Mouse (Mus musculus): ENCODE data around the gene Cd247. TPM values are rescaled to one million over a fixed set of nuclear protein-coding genes. Genes with fewer than 3 reads are reported as not detected.
A peak's percentile ranks its signal among the peaks of the same experiment; 100 is the strongest.

The Cd247 gene
- polyA plus RNA-seq, 1 experiment from 2014 or later: 12.8 TPM

DNA sequence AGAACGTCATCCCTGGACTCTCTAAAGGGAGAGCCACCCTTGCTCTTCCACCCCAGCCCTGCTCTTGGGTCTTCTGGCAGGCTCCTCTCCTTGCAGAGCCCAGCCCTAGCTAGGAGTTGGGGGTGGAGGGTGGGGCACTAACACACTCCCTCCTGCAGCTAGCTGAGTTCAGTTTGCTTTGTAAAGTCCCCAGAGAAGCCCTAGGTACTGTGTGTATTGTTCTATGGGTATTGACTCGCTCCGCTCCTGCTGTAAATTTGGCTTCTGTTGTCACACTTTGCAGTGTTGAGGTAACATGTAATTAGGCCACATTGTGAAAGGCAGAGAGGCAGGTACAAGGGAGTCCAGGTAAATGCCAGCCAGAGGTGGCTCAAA is 72.7 kb downstream of the Cd247 start:
- no peak for ATAC-seq (replicated peaks; ENCODE audit: extremely low read depth, insufficient read depth, low FRiP score)
- no peaks in the 10 kb centered on the region; the same call in 1 of the 2 replicates for H3K4me1 ChIP-seq (ENCODE audit: control insufficient read depth, insufficient read depth, low read length)
- no peaks in the 10 kb centered on the region for H3K9me3 ChIP-seq (replicated peaks; ENCODE audit: control insufficient read depth, low read length)
- H3K4me3 ChIP-seq (ENCODE audit: low read length): no peak overlapping the region
- H3K36me3 ChIP-seq (ENCODE audit: control insufficient read depth, insufficient read depth): peaks cover 3% of the 10 kb centered on the region; the same call in 1 of the 2 replicates
- no peaks in the 10 kb centered on the region for H3K27me3 ChIP-seq (ENCODE audit: control insufficient read depth, insufficient read depth, low read length)
- no peak overlapping the region for H3K27ac ChIP-seq (ENCODE audit: low read length)
- no peak overlapping the region for H3K4me2 ChIP-seq (ENCODE audit: low read depth, low read length)
- no peak overlapping the region for H3K9ac ChIP-seq (ENCODE audit: low read length)
- 85% methylated on average over 3 of the region's 3 CpGs for WGBS

DNA sequence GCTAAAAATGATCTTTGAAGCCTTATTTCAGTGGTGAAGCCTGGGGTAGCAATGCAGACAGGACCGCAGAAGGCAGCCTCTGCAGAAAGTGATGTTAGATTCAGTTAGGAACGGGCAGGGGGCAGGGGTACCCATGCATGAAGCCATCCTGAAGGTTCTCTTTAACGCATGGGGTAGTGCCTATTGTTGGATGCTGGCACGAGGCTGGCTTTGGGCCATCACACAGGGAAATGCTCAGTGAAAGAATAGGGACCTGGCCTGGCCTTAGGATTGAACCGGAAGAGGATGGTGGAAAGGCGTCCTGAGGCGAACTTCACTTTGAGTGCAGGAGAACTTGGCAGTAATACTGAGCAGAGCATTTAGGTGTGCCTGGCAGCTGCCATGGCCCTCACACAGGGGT is 73.6 kb downstream of the Cd247 start:
- Histone ChIP-seq H3K27me3 (ENCODE audit: control insufficient read depth, insufficient read depth, low read length) (no peaks in the 10 kb centered on the region), H3K27ac (ENCODE audit: low read length) (no peak overlapping the region), H3K4me2 (ENCODE audit: low read depth, low read length) (no peak overlapping the region), H3K9me3 (replicated peaks; ENCODE audit: control insufficient read depth, low read length) (no peaks in the 10 kb centered on the region), H3K36me3 (ENCODE audit: control insufficient read depth, insufficient read depth) (peaks cover 3% of the 10 kb centered on the region; the same call in 1 of the 2 replicates), H3K9ac (ENCODE audit: low read length) (no peak overlapping the region), H3K4me3 (ENCODE audit: low read length) (no peak overlapping the region), H3K4me1 (ENCODE audit: control insufficient read depth, insufficient read depth, low read length) (no peaks in the 10 kb centered on the region; the same call in 1 of the 2 replicates)
- no peak for ATAC-seq (replicated peaks; ENCODE audit: extremely low read depth, insufficient read depth, low FRiP score)
- 77% methylated on average over 7 of the region's 7 CpGs for WGBS

DNA sequence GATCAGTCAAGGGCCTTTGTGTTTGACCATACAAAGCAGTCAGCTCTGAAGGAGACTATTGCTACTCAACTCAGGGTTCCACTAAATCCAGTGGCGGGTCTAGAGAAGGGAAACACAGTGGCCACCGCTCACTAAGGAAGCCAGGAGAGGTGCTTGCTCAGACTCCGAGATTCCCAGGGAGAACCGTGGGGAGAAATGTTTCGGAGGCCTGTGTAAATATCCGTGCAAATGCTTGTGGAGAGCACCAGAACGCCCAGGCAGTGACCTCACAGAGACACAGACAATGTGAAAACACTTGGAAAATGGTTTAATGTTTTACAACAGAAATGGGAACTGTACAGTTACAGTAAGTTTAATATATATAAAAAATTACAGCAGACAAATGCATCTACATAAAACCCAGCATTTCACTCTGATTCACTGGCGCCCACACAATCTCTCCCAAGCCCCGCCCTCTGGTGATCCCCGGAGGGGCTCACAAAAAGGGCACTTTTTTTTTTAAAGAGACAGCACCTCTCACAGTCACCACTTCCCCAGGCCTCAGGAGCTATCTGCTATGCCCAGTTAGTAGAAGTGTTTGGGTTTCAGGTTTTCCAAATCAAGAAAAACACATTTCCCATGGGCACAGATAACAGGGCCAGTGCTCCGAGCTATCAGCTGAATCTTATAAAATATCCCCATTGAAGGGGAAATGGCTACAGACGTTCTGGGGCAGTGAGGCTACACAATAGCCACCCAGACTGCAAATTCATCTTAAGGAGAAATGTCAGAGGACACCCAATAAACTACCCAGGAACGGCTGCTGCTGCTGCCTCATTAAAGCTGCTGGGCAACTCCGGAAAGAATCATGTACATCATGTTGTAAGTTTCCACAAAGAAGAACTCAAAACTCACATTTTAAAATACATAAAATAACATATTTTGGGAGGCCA is 76.6 kb downstream of the Cd247 start:
- Histone ChIP-seq H3K27ac (ENCODE audit: low read length) (0 out of 2 replicates have a peak overlapping the region, but pooled peaks have one; percentile 16), H3K9me3 (replicated peaks; ENCODE audit: control insufficient read depth, low read length) (no peaks in the 10 kb centered on the region), H3K4me2 (ENCODE audit: low read depth, low read length) (no peak overlapping the region), H3K36me3 (ENCODE audit: control insufficient read depth, insufficient read depth) (peaks cover 3% of the 10 kb centered on the region; the same call in 1 of the 2 replicates), H3K27me3 (ENCODE audit: control insufficient read depth, insufficient read depth, low read length) (no peaks in the 10 kb centered on the region), H3K4me1 (ENCODE audit: control insufficient read depth, insufficient read depth, low read length) (no peaks in the 10 kb centered on the region; the same call in 1 of the 2 replicates), H3K4me3 (ENCODE audit: low read length) (no peak overlapping the region), H3K9ac (ENCODE audit: low read length) (no peak overlapping the region)
- 48% methylated on average over 14 of the region's 14 CpGs for WGBS
- no peak for ATAC-seq (replicated peaks; ENCODE audit: extremely low read depth, insufficient read depth, low FRiP score)

DNA sequence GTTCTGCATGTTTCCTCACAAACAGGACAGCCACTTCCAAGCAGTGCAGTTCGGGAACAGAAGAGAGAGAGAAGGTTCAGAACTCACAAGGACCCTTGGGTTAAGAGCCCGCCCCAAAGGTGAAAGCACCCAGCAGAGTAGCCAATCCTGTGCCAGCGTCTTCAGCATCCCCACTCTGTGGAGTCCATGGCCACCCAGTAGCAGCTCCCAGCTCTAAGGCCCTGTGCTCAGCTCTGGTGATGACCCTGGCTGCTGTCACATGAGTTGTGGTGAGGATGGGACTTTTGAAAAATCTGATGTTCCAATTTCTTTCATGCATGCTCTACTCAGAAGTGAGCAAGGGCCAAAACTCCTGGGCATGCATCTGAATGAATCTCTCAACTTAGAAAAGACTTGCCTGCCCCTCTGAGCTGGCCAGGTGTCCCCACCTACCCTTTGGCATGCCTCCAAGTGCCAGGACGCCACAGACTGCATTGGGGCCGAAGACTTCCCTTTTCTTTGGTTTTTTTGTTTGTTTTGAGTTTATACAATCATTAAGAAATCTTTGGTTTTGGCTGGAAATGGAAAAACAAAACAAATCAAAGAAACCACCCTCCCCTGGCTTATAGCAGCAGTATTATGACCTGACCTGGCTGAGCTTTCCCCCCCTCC is 78.3 kb downstream of the Cd247 start:
- Histone ChIP-seq H3K4me3 (ENCODE audit: low read length) (no peak overlapping the region), H3K27me3 (ENCODE audit: control insufficient read depth, insufficient read depth, low read length) (no peaks in the 10 kb centered on the region), H3K36me3 (ENCODE audit: control insufficient read depth, insufficient read depth) (peaks cover 3% of the 10 kb centered on the region; the same call in 1 of the 2 replicates), H3K4me2 (ENCODE audit: low read depth, low read length) (no peak overlapping the region), H3K4me1 (ENCODE audit: control insufficient read depth, insufficient read depth, low read length) (no peaks in the 10 kb centered on the region; the same call in 1 of the 2 replicates), H3K9me3 (replicated peaks; ENCODE audit: control insufficient read depth, low read length) (no peaks in the 10 kb centered on the region), H3K9ac (ENCODE audit: low read length) (no peak overlapping the region), H3K27ac (ENCODE audit: low read length) (no peak overlapping the region)
- WGBS: 66% methylated on average over 5 of the region's 5 CpGs
- no peak for ATAC-seq (replicated peaks; ENCODE audit: extremely low read depth, insufficient read depth, low FRiP score)

DNA sequence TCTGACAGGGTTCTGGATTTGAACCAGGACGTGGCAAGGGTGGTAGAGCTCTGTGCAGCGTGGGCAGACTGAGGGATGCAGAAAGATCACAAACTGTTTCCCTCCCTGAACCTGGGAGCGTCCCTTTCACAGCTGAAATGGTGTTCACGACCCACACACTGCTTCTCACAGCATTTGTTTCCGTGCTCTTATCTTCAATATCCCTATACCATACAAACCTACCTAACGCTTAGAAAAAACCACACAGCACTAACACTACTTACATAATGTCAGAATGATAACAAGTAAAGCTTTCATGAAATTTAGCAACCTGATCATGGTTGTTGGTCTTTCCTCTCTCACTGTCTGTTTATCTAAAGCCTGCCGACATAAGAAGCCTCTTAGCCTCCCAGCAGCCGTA is 80.2 kb downstream of the Cd247 start:
- H3K9ac ChIP-seq (ENCODE audit: low read length): no peak overlapping the region
- no peak overlapping the region for H3K27ac ChIP-seq (ENCODE audit: low read length)
- no peaks in the 10 kb centered on the region for H3K9me3 ChIP-seq (replicated peaks; ENCODE audit: control insufficient read depth, low read length)
- WGBS: 76% methylated on average over 8 of the region's 8 CpGs
- no peak for ATAC-seq (replicated peaks; ENCODE audit: extremely low read depth, insufficient read depth, low FRiP score)
- peaks cover 3% of the 10 kb centered on the region; the same call in 1 of the 2 replicates for H3K36me3 ChIP-seq (ENCODE audit: control insufficient read depth, insufficient read depth)
- no peaks in the 10 kb centered on the region for H3K27me3 ChIP-seq (ENCODE audit: control insufficient read depth, insufficient read depth, low read length)
- no peak overlapping the region for H3K4me2 ChIP-seq (ENCODE audit: low read depth, low read length)
- H3K4me3 ChIP-seq (ENCODE audit: low read length): no peak overlapping the region
- H3K4me1 ChIP-seq (ENCODE audit: control insufficient read depth, insufficient read depth, low read length): no peaks in the 10 kb centered on the region; the same call in 1 of the 2 replicates

DNA sequence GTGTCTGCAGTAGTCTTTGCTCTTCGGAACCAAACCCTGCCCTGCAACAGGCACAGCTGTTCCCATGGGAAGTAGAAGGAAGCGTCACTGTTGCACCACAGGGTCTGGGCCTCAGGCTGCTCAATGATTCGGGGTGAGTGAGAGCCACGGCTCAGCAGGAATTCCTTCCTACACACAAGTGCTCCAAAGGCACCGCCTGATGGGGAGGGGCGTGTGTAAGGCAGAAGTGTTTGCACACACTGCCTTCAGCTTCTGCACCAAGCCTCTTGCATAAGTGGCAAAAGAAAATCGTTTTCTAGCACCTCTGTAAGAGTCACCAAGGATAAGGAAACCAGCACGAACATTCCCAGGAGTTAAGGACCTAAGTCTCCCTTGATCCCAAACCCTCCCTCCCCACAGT is 86.2 kb downstream of the Cd247 start:
- no peaks in the 10 kb centered on the region for H3K4me1 ChIP-seq (ENCODE audit: control insufficient read depth, insufficient read depth, low read length)
- no peak overlapping the region for H3K9ac ChIP-seq (ENCODE audit: low read length)
- H3K9me3 ChIP-seq (replicated peaks; ENCODE audit: control insufficient read depth, low read length): no peaks in the 10 kb centered on the region
- 42% methylated on average over 8 of the region's 8 CpGs for WGBS
- H3K27me3 ChIP-seq (ENCODE audit: control insufficient read depth, insufficient read depth, low read length): no peaks in the 10 kb centered on the region
- no peak for ATAC-seq (replicated peaks; ENCODE audit: extremely low read depth, insufficient read depth, low FRiP score)
- H3K27ac ChIP-seq (ENCODE audit: low read length): no peak overlapping the region
- peaks cover 16% of the 10 kb centered on the region for H3K36me3 ChIP-seq (ENCODE audit: control insufficient read depth, insufficient read depth)
- H3K4me2 ChIP-seq (ENCODE audit: low read depth, low read length): no peak overlapping the region
- H3K4me3 ChIP-seq (ENCODE audit: low read length): no peak overlapping the region

GRCm38 (mm10) chr1:165875520-165876284 is 87.2 kb downstream of the Cd247 start:
- Histone ChIP-seq H3K4me2 (ENCODE audit: low read depth, low read length) (no peak overlapping the region), H3K4me1 (ENCODE audit: control insufficient read depth, insufficient read depth, low read length) (no peaks in the 10 kb centered on the region), H3K36me3 (ENCODE audit: control insufficient read depth, insufficient read depth) (peaks cover 19% of the 10 kb centered on the region), H3K27ac (ENCODE audit: low read length) (no peak overlapping the region), H3K9ac (ENCODE audit: low read length) (no peak overlapping the region), H3K4me3 (ENCODE audit: low read length) (no peak overlapping the region), H3K9me3 (replicated peaks; ENCODE audit: control insufficient read depth, low read length) (no peaks in the 10 kb centered on the region), H3K27me3 (ENCODE audit: control insufficient read depth, insufficient read depth, low read length) (no peaks in the 10 kb centered on the region)
- 76% methylated on average over 6 of the region's 6 CpGs for WGBS
- ATAC-seq (replicated peaks; ENCODE audit: extremely low read depth, insufficient read depth, low FRiP score): no peak

GRCm38 (mm10) chr1:165878751-165879150 is 90.3 kb downstream of the Cd247 start:
- Histone ChIP-seq H3K27ac (ENCODE audit: low read length) (no peak overlapping the region), H3K4me3 (ENCODE audit: low read length) (no peak overlapping the region), H3K9me3 (replicated peaks; ENCODE audit: control insufficient read depth, low read length) (no peaks in the 10 kb centered on the region), H3K27me3 (ENCODE audit: control insufficient read depth, insufficient read depth, low read length) (no peaks in the 10 kb centered on the region), H3K36me3 (ENCODE audit: control insufficient read depth, insufficient read depth) (peaks cover 19% of the 10 kb centered on the region), H3K4me1 (ENCODE audit: control insufficient read depth, insufficient read depth, low read length) (no peaks in the 10 kb centered on the region), H3K4me2 (ENCODE audit: low read depth, low read length) (no peak overlapping the region), H3K9ac (ENCODE audit: low read length) (no peak overlapping the region)
- WGBS: 98% methylated on average over 2 of the region's 2 CpGs
- ATAC-seq (replicated peaks; ENCODE audit: extremely low read depth, insufficient read depth, low FRiP score): no peak
